Mouse (Mus musculus) adrenal gland, postnatal 4 days (tissue): ENCODE measurements around the gene Klf1. TPM values are rescaled to one million over a fixed set of nuclear protein-coding genes. Genes with fewer than 3 reads are reported as not detected.
"Not testable (repeated sequence)": the region's sequence is repeated elsewhere in the genome, so short reads cannot be mapped to it uniquely, and the experiment has no call there.

Experiments
- DNase-seq, 2 experiments: peaks; one replicate each; pipeline ENCODE4 v3.0.0; 2021 to 2022; ENCODE audit warnings: low spot score in 2 of 2, mixed read lengths in 2 of 2
- total RNA-seq, 2 experiments: library from RNA; stranded (reverse); gene quantifications; 2 replicates each; pipeline ENCODE4 v1.2.3; 2021

Klf1 gene
- total RNA-seq, 2 experiments from 2014 or later, result 2.7 to 6.8 TPM

GRCm38 (mm10) chr8:84907037-84907436, 5.3 kb downstream of the Klf1 start:
- DNase-seq, result no peak

DNA sequence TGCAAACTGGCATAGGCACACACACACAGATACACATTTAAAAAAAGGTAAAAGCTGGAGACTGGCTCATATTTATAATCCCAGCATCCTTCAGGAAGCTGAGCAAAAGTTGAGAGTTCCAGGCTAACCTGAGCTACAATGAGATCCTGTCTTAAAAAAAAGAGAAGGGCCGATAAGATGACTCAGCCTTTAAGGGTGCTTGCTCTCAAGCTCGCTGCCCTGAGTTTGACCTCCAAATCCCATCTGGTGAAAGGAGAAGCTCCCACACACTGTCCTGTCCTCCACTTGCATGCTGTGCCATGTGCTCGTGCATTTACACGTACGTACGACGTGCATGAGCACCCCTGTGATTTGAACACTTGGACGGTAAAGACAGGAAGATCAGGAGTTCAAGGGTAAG, 5.8 kb downstream of the Klf1 start:
- DNase-seq, result no peak

DNA sequence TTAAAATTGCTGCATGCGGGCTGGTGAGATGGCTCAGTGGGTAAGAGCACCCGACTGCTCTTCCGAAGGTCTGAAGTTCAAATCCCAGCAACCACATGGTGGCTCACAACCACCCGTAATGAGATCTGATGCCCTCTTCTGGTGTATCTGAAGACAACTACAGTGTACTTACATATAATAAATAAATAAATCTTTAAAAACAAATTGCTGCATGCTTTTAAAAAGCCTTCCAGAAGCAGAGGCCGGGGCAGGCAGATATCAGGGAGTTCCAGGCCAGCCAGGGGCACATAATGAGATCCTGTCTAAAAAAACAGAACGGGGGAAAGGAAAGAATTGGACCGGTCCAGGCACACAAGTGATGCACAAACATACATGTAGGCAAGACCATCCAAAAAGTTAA, 6.3 kb downstream of the Klf1 start:
- DNase-seq, result not testable (repeated sequence)

DNA sequence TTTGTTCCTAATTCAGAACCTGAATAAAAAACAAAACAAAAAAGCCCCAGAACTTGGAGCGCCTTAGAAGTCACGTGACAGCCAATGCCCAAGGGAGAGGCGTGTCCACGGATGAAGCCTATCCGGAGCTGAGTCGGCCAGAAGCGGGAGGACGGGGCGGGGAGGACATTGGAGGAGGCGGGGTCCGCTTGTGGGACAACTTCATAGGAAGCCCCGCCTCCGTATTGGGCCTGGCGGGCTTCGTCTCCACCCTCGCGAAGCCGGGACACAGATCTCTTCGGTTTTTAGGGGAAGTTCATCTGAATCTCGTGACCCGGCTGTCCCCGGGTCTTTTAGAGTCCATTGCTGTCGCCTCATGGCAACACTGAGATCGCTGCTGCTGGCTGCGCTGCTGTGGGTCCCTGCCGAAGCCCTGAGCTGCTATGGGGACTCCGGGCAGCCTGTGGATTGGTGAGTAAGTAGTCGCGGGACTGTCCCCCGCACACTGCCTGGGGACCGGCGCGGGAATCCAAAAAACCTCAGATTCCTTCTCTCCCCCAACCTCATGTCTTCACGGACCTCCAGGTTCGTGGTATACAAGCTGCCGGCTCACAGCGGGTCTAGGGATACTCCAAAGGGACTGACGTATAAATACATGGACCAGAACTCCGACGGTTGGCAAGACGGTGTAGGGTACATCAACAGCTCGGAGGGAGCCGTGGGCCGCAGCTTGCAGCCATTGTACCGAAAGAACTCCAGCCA, 6.9 kb downstream of the Klf1 start, which contains the start of gene Dnase2a:
Gene Dnase2a, plus strand, starts transcription at position 140 of the 741 bp plus-strand sequence.
- peak; percentile 80 to 89 for DNase-seq

GRCm38 (mm10) chr8:84909162-84909767, 7.5 kb downstream of the Klf1 start:
- DNase-seq, result no peak

DNA sequence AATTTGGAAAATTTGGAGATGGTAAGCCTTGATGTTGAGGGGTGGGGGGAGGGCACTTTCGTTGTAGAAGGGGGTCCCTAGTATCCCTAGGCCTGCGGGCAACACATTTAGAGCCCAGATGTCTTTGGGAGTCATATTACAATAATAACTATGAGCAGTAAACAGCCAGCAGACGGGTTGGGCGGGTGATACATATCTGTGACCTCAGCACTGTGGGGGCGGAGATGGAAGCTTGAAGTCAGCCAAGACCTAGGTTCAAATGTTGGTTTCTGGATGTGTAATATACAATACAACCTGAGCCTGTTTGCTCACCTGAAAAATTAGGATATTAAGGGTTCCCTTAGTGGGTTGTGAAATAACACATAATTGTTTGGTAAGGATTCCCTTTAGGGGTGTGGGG, 8.2 kb downstream of the Klf1 start:
- DNase-seq, result no peak

- no peak for DNase-seq
Observed at GRCm38 (mm10) chr8:84910551-84910950, 8.8 kb downstream of the Klf1 start.

DNA sequence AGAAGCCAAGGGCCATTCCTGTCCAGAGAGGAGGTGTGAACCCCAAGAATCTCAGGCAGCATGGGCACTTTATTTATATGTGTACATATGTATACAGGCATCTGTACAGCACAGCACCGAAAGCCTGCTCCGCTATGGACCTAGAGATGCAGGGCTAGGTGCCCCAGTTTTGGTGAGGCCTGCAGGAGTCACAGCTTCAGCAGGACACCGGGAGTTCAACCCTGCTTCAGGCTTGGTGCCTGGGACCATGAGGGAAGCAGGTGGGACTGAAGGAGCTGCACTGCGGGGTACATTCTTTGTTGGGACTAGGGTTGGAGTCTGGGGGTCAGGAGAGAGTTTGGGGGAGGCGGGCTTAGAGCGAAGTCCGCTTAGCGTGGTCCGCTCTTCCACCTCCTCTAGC, 10.1 kb downstream of the Klf1 start:
- no peak for DNase-seq

GRCm38 (mm10) chr8:84912391-84912790, 10.7 kb downstream of the Klf1 start:
- DNase-seq, result no peak

GRCm38 (mm10) chr8:84912895-84913501, 11.3 kb downstream of the Klf1 start:
- DNase-seq, result peak in 1 of 2 experiments; percentile 37

DNA sequence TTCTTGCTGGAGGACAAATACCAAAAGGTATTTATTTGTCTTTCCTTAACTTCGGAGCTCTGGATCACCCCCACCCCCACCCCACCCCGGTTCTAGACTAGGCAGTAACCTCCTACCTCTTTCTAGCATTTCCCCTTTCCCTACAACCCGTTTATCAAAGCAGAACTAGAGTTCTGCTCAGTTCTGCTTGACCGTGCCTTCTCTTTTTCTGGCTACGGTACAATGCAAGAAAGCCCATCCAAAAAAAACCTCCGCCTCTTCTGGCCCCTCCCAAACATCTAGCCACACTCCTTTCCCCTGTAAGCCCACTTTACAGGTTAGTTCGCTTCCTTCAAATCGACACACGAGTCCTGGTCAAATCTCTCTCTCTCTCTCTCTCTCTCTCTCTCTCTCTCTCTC, 11.8 kb downstream of the Klf1 start:
- no peak for DNase-seq

DNA sequence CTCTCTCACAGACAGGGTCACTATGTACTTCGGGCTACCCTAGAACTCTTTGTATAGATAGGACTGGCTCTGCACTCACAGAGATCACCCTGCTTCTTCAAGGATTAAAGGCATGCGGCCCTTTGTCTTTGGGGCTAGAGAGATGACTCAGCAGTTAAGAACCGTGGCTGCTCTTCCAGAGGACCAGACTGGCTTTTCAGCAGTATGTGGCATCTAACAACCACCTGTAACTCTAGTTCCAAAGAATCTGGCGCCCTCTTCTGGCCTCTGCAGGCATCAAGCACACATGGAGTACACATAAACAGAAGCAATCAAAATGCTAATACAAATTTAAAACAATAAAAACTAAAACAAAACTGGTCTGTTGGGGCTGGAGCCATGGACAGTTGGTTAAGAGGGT, 12.2 kb downstream of the Klf1 start:
- DNase-seq, result no peak

DNA sequence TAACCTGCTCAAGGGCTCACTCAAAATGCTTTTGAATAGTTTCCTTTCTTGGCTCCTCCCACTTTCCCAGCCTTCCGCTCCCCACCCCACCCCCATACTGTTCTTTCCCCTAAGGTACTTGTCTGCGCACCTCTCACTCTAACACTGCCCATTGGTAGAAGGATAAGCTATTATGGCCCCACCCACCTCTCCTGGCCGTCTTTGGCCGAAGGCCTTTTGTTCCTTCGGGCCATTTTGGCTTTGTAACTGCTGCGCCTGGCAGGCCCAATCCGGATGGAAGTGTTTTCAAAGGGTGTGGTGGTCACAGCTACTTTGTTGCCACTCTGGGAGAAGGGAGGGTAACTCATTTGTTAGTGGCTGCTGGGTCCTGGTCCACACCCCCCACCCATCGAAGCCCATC, 13.5 kb downstream of the Klf1 start:
- no peak for DNase-seq

- no peak for DNase-seq
Observed at GRCm38 (mm10) chr8:84917781-84918180, 16.1 kb downstream of the Klf1 start.

GRCm38 (mm10) chr8:84918646-84919045, 16.9 kb downstream of the Klf1 start:
- DNase-seq, result no peak

DNA sequence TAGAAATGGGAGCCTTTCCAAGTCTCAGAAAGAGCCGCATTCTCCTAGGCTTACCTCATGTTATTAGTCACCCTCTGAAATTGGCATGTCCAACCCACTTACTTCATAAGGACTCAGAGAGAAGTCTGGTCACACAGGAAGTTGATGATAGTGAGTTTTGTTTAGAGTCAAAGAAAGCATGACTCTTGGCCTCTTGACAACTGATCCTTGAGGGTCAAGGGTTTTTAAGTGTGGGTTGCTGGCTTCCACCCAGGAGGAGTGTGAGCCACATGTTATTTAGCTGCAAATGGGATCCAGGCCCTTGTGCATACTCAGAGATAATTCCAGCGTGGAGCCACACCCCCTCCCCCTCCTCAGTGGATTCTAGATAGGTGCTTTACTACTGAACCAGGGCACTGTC, 19.9 kb downstream of the Klf1 start:
- no peak for DNase-seq

DNA sequence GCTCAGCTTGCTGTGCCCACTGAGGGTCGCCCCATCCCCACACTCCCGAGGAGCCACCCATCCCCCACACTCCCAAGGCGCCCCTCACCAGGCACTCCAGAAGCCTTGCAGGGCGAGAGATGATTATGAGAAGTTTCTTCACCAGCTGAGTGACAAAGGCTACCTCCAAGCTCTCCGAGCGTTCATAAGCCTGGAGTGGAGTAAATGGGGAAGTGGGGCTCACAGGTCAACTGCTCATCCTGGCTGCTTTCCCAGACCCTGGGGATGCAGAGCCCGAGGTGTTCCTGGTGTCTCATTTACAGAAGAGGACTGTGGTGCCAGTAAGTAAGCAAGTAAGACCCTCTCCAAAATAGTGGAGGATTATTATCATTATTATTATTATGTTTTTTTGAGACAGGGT, 23.8 kb downstream of the Klf1 start:
- DNase-seq, result no peak

GRCm38 (mm10) chr8:84927513-84927912, 25.8 kb downstream of the Klf1 start:
- no peak for DNase-seq

- DNase-seq, result no peak
Observed at GRCm38 (mm10) chr8:84928456-84929306, 27.0 kb downstream of the Klf1 start.

GRCm38 (mm10) chr8:84930582-84930981, 28.9 kb downstream of the Klf1 start:
- no peak for DNase-seq

DNA sequence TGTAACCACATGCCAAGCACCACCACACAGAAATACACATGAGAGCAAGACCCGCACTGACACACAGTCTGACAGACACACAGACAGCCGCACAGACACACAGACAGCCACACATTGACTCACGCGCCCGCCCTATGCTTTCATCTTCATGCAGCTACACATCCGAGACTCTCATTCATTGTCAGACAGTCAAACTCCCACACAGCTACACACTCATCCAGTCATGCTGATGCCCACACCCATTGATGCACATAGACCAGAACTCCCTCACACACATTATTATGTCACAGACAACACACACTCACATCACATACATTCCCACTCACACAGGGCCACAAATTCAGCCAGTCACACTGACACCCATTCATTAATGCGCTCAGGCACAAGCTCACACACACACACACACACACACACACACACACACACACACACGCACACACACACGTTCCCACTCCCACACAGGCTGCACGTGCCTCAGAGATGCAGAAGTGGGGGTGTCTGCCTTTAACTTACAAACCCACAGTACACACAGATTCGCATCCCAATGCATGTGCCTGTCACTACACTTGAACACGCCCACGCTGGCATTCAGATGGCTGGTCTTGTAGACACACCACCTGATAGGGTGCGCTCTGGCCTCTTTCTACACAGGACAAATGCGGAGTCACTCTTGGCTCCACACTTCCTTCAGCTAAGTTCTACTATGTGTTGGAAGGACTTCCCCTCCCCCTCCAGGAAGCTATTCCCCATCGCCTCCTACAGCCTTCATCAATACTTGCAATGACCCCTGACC, 32.2 kb downstream of the Klf1 start:
- DNase-seq, result no peak
